Mouse (Mus musculus): ENCODE results near the gene Scd2. TPM values are rescaled to one million over a fixed set of nuclear protein-coding genes. Genes with fewer than 3 reads are reported as not detected.

Gene Scd2
- polyA plus RNA-seq, 1 experiment: 20.5 TPM

GRCm38 (mm10) chr19:44302901-44303300 lies 9.4 kb downstream of the Scd2 start:
- peaks cover 7% of the 10 kb centered on the region for H3K4me1 ChIP-seq (ENCODE audit: control insufficient read depth, insufficient read depth, insufficient read length, low read length)
- TF ChIP-seq POLR2A (IDR thresholded peaks at IDR 0.05; ENCODE audit: low read depth, low read length) (no peak), CTCF (IDR thresholded peaks at IDR 0.05; ENCODE audit: extremely low read depth, insufficient read length, insufficient replicate concordance, low read depth, low read length) (no peak)
- H3K27ac ChIP-seq (ENCODE audit: insufficient read depth, low read depth, low read length): no peak overlapping the region
- peaks cover 68% of the 10 kb centered on the region for H3K36me3 ChIP-seq (ENCODE audit: control insufficient read depth, insufficient read depth, low read length)
- H3K4me3 ChIP-seq (ENCODE audit: low read depth, low read length): no peak overlapping the region
- no peaks in the 10 kb centered on the region for H3K27me3 ChIP-seq (ENCODE audit: control insufficient read depth, insufficient read depth, low read length)
- WGBS: 84% methylated on average over 11 of the region's 11 CpGs

- no peak for TF ChIP-seq CTCF (IDR thresholded peaks at IDR 0.05; ENCODE audit: extremely low read depth, insufficient read length, insufficient replicate concordance, low read depth, low read length)
- no peak for TF ChIP-seq POLR2A (IDR thresholded peaks at IDR 0.05; ENCODE audit: low read depth, low read length)
- H3K27me3 ChIP-seq (ENCODE audit: control insufficient read depth, insufficient read depth, low read length): no peaks in the 10 kb centered on the region
- peaks cover 66% of the 10 kb centered on the region for H3K36me3 ChIP-seq (ENCODE audit: control insufficient read depth, insufficient read depth, low read length)
- 79% methylated on average over 8 of the region's 8 CpGs for WGBS
- H3K4me1 ChIP-seq (ENCODE audit: control insufficient read depth, insufficient read depth, insufficient read length, low read length): peaks cover 6% of the 10 kb centered on the region; the same call in 1 of the 2 replicates
- no peak overlapping the region for H3K4me3 ChIP-seq (ENCODE audit: low read depth, low read length)
- no peak overlapping the region for H3K27ac ChIP-seq (ENCODE audit: insufficient read depth, low read depth, low read length)
Observed at GRCm38 (mm10) chr19:44303502-44303901, 10.0 kb downstream of the Scd2 start.

GRCm38 (mm10) chr19:44304419-44304818 lies 10.9 kb downstream of the Scd2 start:
- no peaks in the 10 kb centered on the region for H3K27me3 ChIP-seq (ENCODE audit: control insufficient read depth, insufficient read depth, low read length)
- peaks cover 57% of the 10 kb centered on the region for H3K36me3 ChIP-seq (ENCODE audit: control insufficient read depth, insufficient read depth, low read length)
- H3K27ac ChIP-seq (ENCODE audit: insufficient read depth, low read depth, low read length): no peak overlapping the region
- WGBS: 86% methylated on average over 10 of the region's 10 CpGs
- TF ChIP-seq CTCF (IDR thresholded peaks at IDR 0.05; ENCODE audit: extremely low read depth, insufficient read length, insufficient replicate concordance, low read depth, low read length) (no peak), POLR2A (IDR thresholded peaks at IDR 0.05; ENCODE audit: low read depth, low read length) (no peak)
- H3K4me3 ChIP-seq (ENCODE audit: low read depth, low read length): no peak overlapping the region
- H3K4me1 ChIP-seq (ENCODE audit: control insufficient read depth, insufficient read depth, insufficient read length, low read length): no peaks in the 10 kb centered on the region

GRCm38 (mm10) chr19:44304851-44305510 lies 11.5 kb downstream of the Scd2 start:
- TF ChIP-seq POLR2A (IDR thresholded peaks at IDR 0.05; ENCODE audit: low read depth, low read length): no peak
- no peak for TF ChIP-seq CTCF (IDR thresholded peaks at IDR 0.05; ENCODE audit: extremely low read depth, insufficient read length, insufficient replicate concordance, low read depth, low read length)
- peaks cover 53% of the 10 kb centered on the region for H3K36me3 ChIP-seq (ENCODE audit: control insufficient read depth, insufficient read depth, low read length)
- H3K27me3 ChIP-seq (ENCODE audit: control insufficient read depth, insufficient read depth, low read length): no peaks in the 10 kb centered on the region
- no peaks in the 10 kb centered on the region for H3K4me1 ChIP-seq (ENCODE audit: control insufficient read depth, insufficient read depth, insufficient read length, low read length)
- no peak overlapping the region for H3K4me3 ChIP-seq (ENCODE audit: low read depth, low read length)
- no peak overlapping the region for H3K27ac ChIP-seq (ENCODE audit: insufficient read depth, low read depth, low read length)
- 88% methylated on average over 16 of the region's 16 CpGs for WGBS

GRCm38 (mm10) chr19:44305701-44306100 lies 12.2 kb downstream of the Scd2 start:
- peaks cover 47% of the 10 kb centered on the region for H3K36me3 ChIP-seq (ENCODE audit: control insufficient read depth, insufficient read depth, low read length)

GRCm38 (mm10) chr19:44306171-44306570 lies 12.7 kb downstream of the Scd2 start:
- no peak overlapping the region for H3K4me3 ChIP-seq (ENCODE audit: low read depth, low read length)
- WGBS: 78% methylated on average over 7 of the region's 7 CpGs
- TF ChIP-seq CTCF (IDR thresholded peaks at IDR 0.05; ENCODE audit: extremely low read depth, insufficient read length, insufficient replicate concordance, low read depth, low read length): no peak
- no peak for TF ChIP-seq POLR2A (IDR thresholded peaks at IDR 0.05; ENCODE audit: low read depth, low read length)
- H3K27ac ChIP-seq (ENCODE audit: insufficient read depth, low read depth, low read length): no peak overlapping the region
- no peaks in the 10 kb centered on the region for H3K4me1 ChIP-seq (ENCODE audit: control insufficient read depth, insufficient read depth, insufficient read length, low read length)
- H3K36me3 ChIP-seq (ENCODE audit: control insufficient read depth, insufficient read depth, low read length): peaks cover 42% of the 10 kb centered on the region
- no peaks in the 10 kb centered on the region for H3K27me3 ChIP-seq (ENCODE audit: control insufficient read depth, insufficient read depth, low read length)

More at GRCm38 (mm10) chr19:44305701-44306100, 12.2 kb downstream of the Scd2 start:
- Histone ChIP-seq H3K27me3 (ENCODE audit: control insufficient read depth, insufficient read depth, low read length) (no peaks in the 10 kb centered on the region), H3K4me1 (ENCODE audit: control insufficient read depth, insufficient read depth, insufficient read length, low read length) (no peaks in the 10 kb centered on the region), H3K4me3 (ENCODE audit: low read depth, low read length) (no peak overlapping the region), H3K27ac (ENCODE audit: insufficient read depth, low read depth, low read length) (no peak overlapping the region)
- WGBS: 90% methylated on average over 15 of the region's 15 CpGs
- TF ChIP-seq CTCF (IDR thresholded peaks at IDR 0.05; ENCODE audit: extremely low read depth, insufficient read length, insufficient replicate concordance, low read depth, low read length) (no peak), POLR2A (IDR thresholded peaks at IDR 0.05; ENCODE audit: low read depth, low read length) (no peak)

- no peak for TF ChIP-seq CTCF (IDR thresholded peaks at IDR 0.05; ENCODE audit: extremely low read depth, insufficient read length, insufficient replicate concordance, low read depth, low read length)
- TF ChIP-seq POLR2A (IDR thresholded peaks at IDR 0.05; ENCODE audit: low read depth, low read length): no peak
- 74% methylated on average over 9 of the region's 9 CpGs for WGBS
- Histone ChIP-seq H3K4me3 (ENCODE audit: low read depth, low read length) (no peak overlapping the region), H3K36me3 (ENCODE audit: control insufficient read depth, insufficient read depth, low read length) (peaks cover 35% of the 10 kb centered on the region), H3K27ac (ENCODE audit: insufficient read depth, low read depth, low read length) (no peak overlapping the region), H3K4me1 (ENCODE audit: control insufficient read depth, insufficient read depth, insufficient read length, low read length) (no peaks in the 10 kb centered on the region), H3K27me3 (ENCODE audit: control insufficient read depth, insufficient read depth, low read length) (no peaks in the 10 kb centered on the region)
Observed at GRCm38 (mm10) chr19:44307101-44307914, 13.8 kb downstream of the Scd2 start.

All from small intestine, adult 2 months (tissue).